Mouse (Mus musculus) lung, postnatal 0 days (tissue): Measurements from ENCODE around the gene Arhgef40.
"Not testable (repeated sequence)": the region's sequence is repeated elsewhere in the genome, so short reads cannot be mapped to it uniquely, and the experiment has no call there.

Experiments used
- CTCF ChIP-seq: IDR thresholded peaks from 2 replicates; pipeline ENCODE4 v1.5.1; 2016; ENCODE audit warnings: antibody characterized with exemption, mild to moderate bottlenecking
- EP300 ChIP-seq: IDR thresholded peaks from 2 replicates; pipeline ENCODE4 v1.6.1; 2016; ENCODE audit warnings: antibody characterized with exemption, mild to moderate bottlenecking, control low read depth

- not testable (repeated sequence) for TF ChIP-seq CTCF, EP300
Observed at GRCm38 (mm10) chr14:52052720-52053119, 68.2 kb downstream of the Arhgef40 start.
